Mouse (Mus musculus): ENCODE measurements around the gene Hist1h1c.

GRCm38 (mm10) chr13:23699767-23700166 is 38.8 kb upstream of the Hist1h1c start:
- TF ChIP-seq CTCF (IDR thresholded peaks at IDR 0.05; ENCODE audit: low read depth, low read length) = no peak
- no peak for TF ChIP-seq EP300 (IDR thresholded peaks at IDR 0.05; ENCODE audit: insufficient read depth, low read depth, low read length)
